Mouse (Mus musculus) heart, adult 2 months (tissue): ENCODE measurements around the gene Cfap161. TPM values are rescaled to one million over a fixed set of nuclear protein-coding genes. Genes with fewer than 3 reads are reported as not detected.
A peak's percentile ranks its signal among the peaks of the same experiment; 100 is the strongest.

Source experiments
- DNase-seq, 2 experiments: peaks; one replicate each; pipeline ENCODE4 v3.0.0; 2021
- H3K27ac ChIP-seq: fragments of 200-600 bp; 2 replicates; pipeline ENCODE4 v1.8.1; 2022
- H3K27me3 ChIP-seq: fragments of 200-500 bp; 2 replicates; pipeline ENCODE4 v1.6.1; 2012; ENCODE audit warnings: mild to moderate bottlenecking, low read length, inconsistent platforms, mixed read lengths; ENCODE audit not compliant: control insufficient read depth, insufficient read depth
- H3K36me3 ChIP-seq: fragments of 200-500 bp; 2 replicates; pipeline ENCODE4 v1.6.1; 2012; ENCODE audit warnings: low read length, inconsistent platforms; ENCODE audit not compliant: control insufficient read depth, insufficient read depth
- H3K4me1 ChIP-seq: fragments of 200-500 bp; 2 replicates; pipeline ENCODE4 v1.6.1; 2011; ENCODE audit warnings: low read length; ENCODE audit not compliant: control insufficient read depth, insufficient read depth
- H3K4me3 ChIP-seq: fragments of 200-600 bp; 2 replicates; pipeline ENCODE4 v1.8.1; 2022
- H3K79me2 ChIP-seq: fragments of 200-500 bp; replicated peaks from 2 replicates; pipeline ENCODE4 v1.6.1; 2012; ENCODE audit warnings: mild to moderate bottlenecking, inconsistent platforms, low read length, moderate library complexity, mixed read lengths; ENCODE audit not compliant: control insufficient read depth, insufficient read depth
- H3K9ac ChIP-seq: fragments of 200-500 bp; 2 replicates; pipeline ENCODE4 v1.6.1; 2012; ENCODE audit warnings: low read depth, mild to moderate bottlenecking, control low read depth, inconsistent platforms, low read length, mixed read lengths
- CTCF ChIP-seq: fragments of 200-600 bp; IDR thresholded peaks from 2 replicates; pipeline ENCODE4 v1.8.1; 2022; ENCODE audit warnings: antibody characterized with exemption, mild to moderate bottlenecking, moderate library complexity
- EP300 ChIP-seq: fragments of 200-500 bp; IDR thresholded peaks from 2 replicates; pipeline ENCODE4 v1.6.1; 2011; ENCODE audit warnings: low read depth, low read length, control low read depth; ENCODE audit not compliant: insufficient read depth
- POLR2A ChIP-seq: fragments of 200-500 bp; IDR thresholded peaks from 2 replicates; pipeline ENCODE4 v1.6.1; 2011; ENCODE audit warnings: mild to moderate bottlenecking, low read depth, low read length, control low read depth; ENCODE audit not compliant: insufficient read depth
- WGBS: fragments of 180-500 bp; shearing (Covaris S2); methylation state at CpG from one replicate; pipeline ENCODE4 v1.1.7; 2018; 5-methylcytosine and 5-hydroxymethylcytosine counted together
- intact Hi-C: fragments of 180-260 bp; cut with DNase I; formaldehyde crosslinking; loops from one replicate; pipeline ENCODE4 v1.15.1; 2025
- polyA plus RNA-seq: library from polyadenylated mRNA; depleted of rRNA; stranded (reverse); fragments of >200 nt; gene quantifications from 2 replicates; pipeline ENCODE4 v1.2.3, GENCODE M21; 2012
- total RNA-seq, 2 experiments: library from RNA; stranded (reverse); gene quantifications; 2 replicates each; pipeline ENCODE4 v1.2.3; 2021

The Cfap161 gene
- total and polyA plus RNA-seq, 3 experiments, result 0.35 TPM; not detected in 2

DNA sequence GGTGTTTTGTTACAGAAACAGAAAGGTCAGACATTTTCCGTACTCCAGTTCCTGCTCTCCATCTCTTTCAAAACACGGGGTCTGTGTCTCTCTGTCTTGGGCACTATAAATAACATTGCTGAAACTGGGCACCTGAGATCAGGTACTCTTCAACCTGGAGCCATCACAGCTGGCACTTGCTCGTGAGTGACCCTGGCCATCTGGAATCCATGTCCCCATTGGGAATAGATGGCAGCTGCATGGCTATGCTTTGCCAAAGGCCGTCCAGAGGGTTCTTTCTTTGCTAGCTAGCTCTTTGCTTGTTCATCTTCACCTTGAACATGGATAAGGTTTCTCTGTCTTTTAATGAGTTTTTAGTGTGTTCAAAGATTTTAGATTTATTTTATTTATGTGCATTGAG lies 13.8 kb downstream of the Cfap161 start:
- no peak for DNase-seq
- TF ChIP-seq POLR2A (no peak), EP300 (no peak), CTCF (no peak)
- H3K79me2 ChIP-seq, result no peaks in the 10 kb centered on the region
- intact Hi-C loops, result no loop called here
- WGBS, result 86% methylated on average over 4 of the region's 4 CpGs
- H3K27ac ChIP-seq, result no peak overlapping the region
- H3K4me1 ChIP-seq, result no peaks in the 10 kb centered on the region
- no peak overlapping the region for H3K4me3 ChIP-seq
- H3K36me3 ChIP-seq, result no peaks in the 10 kb centered on the region
- H3K27me3 ChIP-seq, result no peaks in the 10 kb centered on the region
- H3K9ac ChIP-seq, result no peak overlapping the region

DNA sequence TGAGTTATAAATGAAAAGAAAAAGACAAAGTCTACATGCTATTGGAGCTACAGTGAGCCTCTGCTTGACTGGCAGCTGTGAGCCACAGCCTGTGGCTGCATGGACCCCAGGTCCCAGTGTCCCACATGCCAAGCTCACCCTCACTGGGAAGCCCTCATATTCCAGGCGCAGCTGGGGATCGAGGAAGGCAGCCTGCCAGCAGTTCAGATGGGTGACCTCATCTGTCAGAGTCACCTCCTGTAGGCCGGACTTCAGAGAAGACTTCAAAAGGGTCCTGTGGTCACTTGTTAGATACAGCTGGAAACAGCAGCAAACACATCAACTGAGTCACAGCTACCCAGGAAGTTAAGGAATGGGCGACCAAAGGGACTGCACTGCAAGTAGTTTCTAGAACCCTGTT lies 14.7 kb downstream of the Cfap161 start:
- Histone ChIP-seq H3K4me1 (no peaks in the 10 kb centered on the region), H3K9ac (no peak overlapping the region), H3K79me2 (no peaks in the 10 kb centered on the region), H3K27me3 (no peaks in the 10 kb centered on the region), H3K4me3 (no peak overlapping the region), H3K27ac (no peak overlapping the region), H3K36me3 (no peaks in the 10 kb centered on the region)
- intact Hi-C loops, result no loop called here
- WGBS, result 54% methylated on average over 4 of the region's 4 CpGs
- TF ChIP-seq CTCF (no peak), EP300 (no peak), POLR2A (no peak)
- no peak for DNase-seq

- intact Hi-C loops, result no loop called here
- Histone ChIP-seq H3K27ac (no peak overlapping the region), H3K27me3 (no peaks in the 10 kb centered on the region), H3K4me3 (no peak overlapping the region), H3K4me1 (no peaks in the 10 kb centered on the region), H3K36me3 (no peaks in the 10 kb centered on the region), H3K79me2 (no peaks in the 10 kb centered on the region), H3K9ac (no peak overlapping the region)
- no peak for DNase-seq
- 82% methylated on average over 2 of the region's 2 CpGs for WGBS
- no peak for TF ChIP-seq CTCF
Observed at GRCm38 (mm10) chr7:83779028-83779427, 15.7 kb downstream of the Cfap161 start.

DNA sequence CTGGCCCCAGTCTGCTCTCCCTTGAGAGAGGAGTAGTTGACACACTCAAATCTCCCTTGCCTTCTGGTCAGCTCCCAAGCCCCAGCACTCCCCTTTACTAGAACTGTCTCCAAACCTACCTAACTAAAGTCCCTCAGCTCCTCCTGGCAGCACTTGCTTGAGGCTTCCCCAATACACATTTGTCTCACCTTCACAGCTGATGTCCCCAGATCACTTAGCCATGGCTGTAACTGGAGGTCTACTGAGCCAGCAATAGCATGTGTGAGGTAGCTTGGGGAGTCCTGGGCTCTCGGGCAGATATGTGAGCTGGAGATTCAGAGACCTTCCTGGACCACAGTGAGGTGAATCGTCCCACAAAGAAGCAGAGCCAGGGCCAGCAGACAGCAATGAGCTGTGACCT lies 16.2 kb downstream of the Cfap161 start:
- Histone ChIP-seq H3K4me1 (no peaks in the 10 kb centered on the region), H3K27ac (no peak overlapping the region), H3K9ac (no peak overlapping the region), H3K27me3 (no peaks in the 10 kb centered on the region), H3K4me3 (no peak overlapping the region), H3K79me2 (no peaks in the 10 kb centered on the region), H3K36me3 (no peaks in the 10 kb centered on the region)
- DNase-seq, result no peak
- WGBS, result 54% methylated on average over 2 of the region's 2 CpGs
- intact Hi-C loops, result no loop called here
- TF ChIP-seq POLR2A (no peak), EP300 (no peak), CTCF (no peak)

DNA sequence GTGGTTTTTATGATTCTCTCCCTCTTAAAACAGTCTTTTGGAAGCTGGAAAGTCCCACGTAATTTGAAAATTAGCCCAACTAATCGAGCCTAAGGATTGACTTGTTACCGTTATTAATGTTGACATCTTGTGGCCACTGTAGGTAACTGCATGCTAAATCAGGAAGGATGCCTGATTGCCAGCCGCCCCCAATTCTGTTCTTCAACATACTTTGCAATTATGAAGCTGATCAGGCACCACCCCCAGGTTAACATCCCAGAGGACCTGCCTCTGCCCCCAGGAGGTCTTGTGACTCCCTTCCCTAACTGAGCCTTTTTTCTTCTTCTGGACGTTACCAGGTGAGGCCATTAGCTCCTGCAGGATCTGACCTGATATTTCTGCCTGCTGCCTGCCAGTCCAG lies 20.0 kb downstream of the Cfap161 start:
- Histone ChIP-seq H3K79me2 (no peaks in the 10 kb centered on the region), H3K9ac (no peak overlapping the region), H3K36me3 (no peaks in the 10 kb centered on the region), H3K27me3 (peaks cover 1% of the 10 kb centered on the region; the same call in 1 of the 2 replicates), H3K4me1 (no peaks in the 10 kb centered on the region; the same call in 1 of the 2 replicates), H3K27ac (no peak overlapping the region), H3K4me3 (no peak overlapping the region)
- TF ChIP-seq EP300 (no peak), CTCF (peak; percentile 92), POLR2A (no peak)
- WGBS, result 18% methylated on average over 5 of the region's 5 CpGs
- intact Hi-C loops, result loop anchor here (1.0 to 2.0 kb wide), 2 partner anchors 78 to 106 kb away; no protein-coding TSS in a partner anchor
- peak in 1 of 2 experiments; percentile 29 for DNase-seq

DNA sequence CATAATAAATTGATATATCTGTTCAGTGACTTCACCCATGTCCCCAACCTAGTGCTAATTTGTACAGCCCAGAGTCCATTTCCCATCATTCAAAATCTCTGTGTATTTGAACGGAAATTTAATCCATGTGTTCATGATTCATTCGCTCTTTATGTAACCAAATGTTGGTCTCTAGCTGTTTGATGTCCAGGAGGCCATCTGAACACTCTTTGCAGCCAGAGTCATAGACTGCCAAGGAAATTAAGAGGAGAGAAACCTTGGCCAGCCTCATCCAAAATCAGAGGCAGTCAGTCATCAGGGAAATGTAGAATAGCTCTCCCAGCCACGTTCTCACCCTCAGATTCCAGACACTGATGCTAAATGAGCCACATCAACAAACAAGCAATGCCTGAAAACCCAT lies 31.0 kb downstream of the Cfap161 start:
- H3K9ac ChIP-seq, result no peak overlapping the region
- intact Hi-C loops, result no loop called here
- no peaks in the 10 kb centered on the region; the same call in 1 of the 2 replicates for H3K4me1 ChIP-seq
- no peak overlapping the region; the same call in 1 of the 2 replicates for H3K27ac ChIP-seq
- WGBS, result 65% methylated on average over 3 of the region's 3 CpGs
- no peak for DNase-seq
- H3K27me3 ChIP-seq, result no peaks in the 10 kb centered on the region
- H3K79me2 ChIP-seq, result no peaks in the 10 kb centered on the region
- H3K4me3 ChIP-seq, result no peak overlapping the region
- no peaks in the 10 kb centered on the region for H3K36me3 ChIP-seq
- TF ChIP-seq CTCF, result no peak
- no peak for TF ChIP-seq POLR2A
- TF ChIP-seq EP300, result no peak

- intact Hi-C loops, result no loop called here
- Histone ChIP-seq H3K4me1 (no peaks in the 10 kb centered on the region), H3K36me3 (no peaks in the 10 kb centered on the region), H3K9ac (no peak overlapping the region), H3K27me3 (no peaks in the 10 kb centered on the region), H3K27ac (no peak overlapping the region), H3K79me2 (no peaks in the 10 kb centered on the region), H3K4me3 (no peak overlapping the region)
- 83% methylated on average over 5 of the region's 5 CpGs for WGBS
- no peak for TF ChIP-seq CTCF
- no peak for TF ChIP-seq POLR2A
- TF ChIP-seq EP300, result no peak
- no peak for DNase-seq
Observed at GRCm38 (mm10) chr7:83762336-83762735, 32.3 kb downstream of the Cfap161 start.
